Mouse (Mus musculus) brain, embryonic 14.5 days (tissue): ENCODE results near the gene Rsl24d1.

Experiments used
- CTCF ChIP-seq: fragments of 200-500 bp; IDR thresholded peaks from 2 replicates; pipeline ENCODE4 v1.5.1; 2012; ENCODE audit warnings: inconsistent platforms, mild to moderate bottlenecking, moderate library complexity, borderline replicate concordance; ENCODE audit not compliant: insufficient read depth, insufficient read length; ENCODE audit errors: extremely low read depth
- POLR2A ChIP-seq: fragments of 200-500 bp; IDR thresholded peaks from 2 replicates; pipeline ENCODE4 v1.6.1; 2012; ENCODE audit warnings: mild to moderate bottlenecking, inconsistent platforms, borderline replicate concordance; ENCODE audit not compliant: poor library complexity, insufficient read depth, insufficient read length, severe bottlenecking; ENCODE audit errors: extremely low read depth

DNA sequence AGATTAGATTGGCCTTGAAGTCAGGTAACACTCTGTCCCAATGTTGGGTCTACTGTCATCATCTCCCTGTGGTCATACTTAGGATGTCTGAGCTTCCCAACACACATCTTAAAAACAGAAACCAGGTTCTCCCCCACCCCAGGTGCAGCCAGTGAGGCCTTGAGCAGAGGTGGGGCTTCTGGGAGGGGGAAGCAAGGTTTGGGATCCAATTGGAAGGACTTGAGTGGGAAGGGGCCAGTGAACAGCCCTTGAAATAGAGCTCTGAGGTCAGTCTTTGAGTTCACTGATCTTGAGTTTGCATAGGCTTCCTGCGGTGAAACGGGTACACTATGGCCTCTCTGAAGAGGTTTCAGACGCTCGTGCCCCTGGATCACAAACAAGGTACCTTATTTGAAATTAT, 11.0 kb upstream of the Rsl24d1 start, which contains the start of gene Gm20509:
- TF ChIP-seq CTCF (no peak), POLR2A (no peak)
